Mouse (Mus musculus) C2C12 (cell line): Measurements from ENCODE around the gene Stox2.

ENCODE experiments used
- CTCF ChIP-seq: IDR thresholded peaks from one replicate; pipeline ENCODE4 v1.5.1; 2011; ENCODE audit not compliant: control insufficient read depth, insufficient read depth, insufficient read length
- FOSL1 ChIP-seq: IDR thresholded peaks from one replicate; pipeline ENCODE4 v1.8.0; 2011; ENCODE audit warnings: mild to moderate bottlenecking, low read length; ENCODE audit not compliant: poor library complexity, insufficient read depth, severe bottlenecking
- MYOD1 ChIP-seq: IDR thresholded peaks from one replicate; pipeline ENCODE4 v1.6.1; 2011; ENCODE audit warnings: low read depth; ENCODE audit not compliant: control insufficient read depth, insufficient read length

GRCm38 (mm10) chr8:47380075-47380474, 66.1 kb downstream of the Stox2 start:
- no peak for TF ChIP-seq CTCF
- no peak for TF ChIP-seq MYOD1
- TF ChIP-seq FOSL1 = no peak
